Mouse (Mus musculus): ENCODE results near the gene Tnfsfm13. TPM values are rescaled to one million over a fixed set of nuclear protein-coding genes. Genes with fewer than 3 reads are reported as not detected.

The Tnfsfm13 gene
- polyA plus RNA-seq, 1 experiment, result 11.0 TPM

- H3K36me3 ChIP-seq (ENCODE audit: control insufficient read depth, insufficient read depth, low read length), result no peaks in the 10 kb centered on the region
- peaks cover 26% of the 10 kb centered on the region; the same call in 1 of the 2 replicates for H3K4me1 ChIP-seq (ENCODE audit: control insufficient read depth, insufficient read depth, low read length)
- no peak overlapping the region for H3K27ac ChIP-seq (ENCODE audit: insufficient read depth, low read depth, low read length)
- 84% methylated on average over 3 of the region's 3 CpGs for WGBS
- TF ChIP-seq CTCF (conservative IDR thresholded peaks at IDR 0.05; ENCODE audit: insufficient read depth, insufficient read length, low read depth, low read length) (no peak), POLR2A (IDR thresholded peaks at IDR 0.05; ENCODE audit: low read depth, low read length) (no peak)
- no peak overlapping the region for H3K4me3 ChIP-seq (ENCODE audit: insufficient read depth, low read depth, low read length)
- no peaks in the 10 kb centered on the region for H3K27me3 ChIP-seq (replicated peaks; ENCODE audit: control insufficient read depth, insufficient read depth, low read length)
- DNase-seq, result no peak
Measured at GRCm38 (mm10) chr11:69710470-69710869, 14.6 kb upstream of the Tnfsfm13 start.

GRCm38 (mm10) chr11:69709554-69710446 lies 13.9 kb upstream of the Tnfsfm13 start:
- 70% methylated on average over 11 of the region's 11 CpGs for WGBS
- H3K4me3 ChIP-seq (ENCODE audit: insufficient read depth, low read depth, low read length), result no peak overlapping the region
- TF ChIP-seq POLR2A (IDR thresholded peaks at IDR 0.05; ENCODE audit: low read depth, low read length) (no peak), CTCF (conservative IDR thresholded peaks at IDR 0.05; ENCODE audit: insufficient read depth, insufficient read length, low read depth, low read length) (no peak)
- peaks cover 20% of the 10 kb centered on the region; the same call in 1 of the 2 replicates for H3K4me1 ChIP-seq (ENCODE audit: control insufficient read depth, insufficient read depth, low read length)
- no peaks in the 10 kb centered on the region for H3K36me3 ChIP-seq (ENCODE audit: control insufficient read depth, insufficient read depth, low read length)
- H3K27me3 ChIP-seq (replicated peaks; ENCODE audit: control insufficient read depth, insufficient read depth, low read length), result no peaks in the 10 kb centered on the region
- H3K27ac ChIP-seq (ENCODE audit: insufficient read depth, low read depth, low read length), result no peak overlapping the region
- DNase-seq, result no peak

- Histone ChIP-seq H3K27ac (ENCODE audit: insufficient read depth, low read depth, low read length) (no peak overlapping the region), H3K4me3 (ENCODE audit: insufficient read depth, low read depth, low read length) (no peak overlapping the region), H3K4me1 (ENCODE audit: control insufficient read depth, insufficient read depth, low read length) (peaks cover 17% of the 10 kb centered on the region; the same call in 1 of the 2 replicates), H3K36me3 (ENCODE audit: control insufficient read depth, insufficient read depth, low read length) (no peaks in the 10 kb centered on the region), H3K27me3 (replicated peaks; ENCODE audit: control insufficient read depth, insufficient read depth, low read length) (no peaks in the 10 kb centered on the region)
- no peak for DNase-seq
- TF ChIP-seq CTCF (conservative IDR thresholded peaks at IDR 0.05; ENCODE audit: insufficient read depth, insufficient read length, low read depth, low read length), result no peak
- no peak for TF ChIP-seq POLR2A (IDR thresholded peaks at IDR 0.05; ENCODE audit: low read depth, low read length)
- WGBS, result 82% methylated on average over 3 of the region's 3 CpGs
Measured at GRCm38 (mm10) chr11:69708614-69709265, 12.8 kb upstream of the Tnfsfm13 start.

GRCm38 (mm10) chr11:69707873-69708381 lies 12.0 kb upstream of the Tnfsfm13 start:
- 93% methylated on average over 4 of the region's 4 CpGs for WGBS
- Histone ChIP-seq H3K36me3 (ENCODE audit: control insufficient read depth, insufficient read depth, low read length) (no peaks in the 10 kb centered on the region), H3K4me3 (ENCODE audit: insufficient read depth, low read depth, low read length) (no peak overlapping the region), H3K27me3 (replicated peaks; ENCODE audit: control insufficient read depth, insufficient read depth, low read length) (no peaks in the 10 kb centered on the region), H3K27ac (ENCODE audit: insufficient read depth, low read depth, low read length) (no peak overlapping the region), H3K4me1 (ENCODE audit: control insufficient read depth, insufficient read depth, low read length) (peaks cover 14% of the 10 kb centered on the region; the same call in 1 of the 2 replicates)
- no peak for TF ChIP-seq CTCF (conservative IDR thresholded peaks at IDR 0.05; ENCODE audit: insufficient read depth, insufficient read length, low read depth, low read length)
- no peak for TF ChIP-seq POLR2A (IDR thresholded peaks at IDR 0.05; ENCODE audit: low read depth, low read length)
- DNase-seq, result no peak

GRCm38 (mm10) chr11:69707480-69707847 lies 11.6 kb upstream of the Tnfsfm13 start:
- Histone ChIP-seq H3K27ac (ENCODE audit: insufficient read depth, low read depth, low read length) (no peak overlapping the region), H3K4me1 (ENCODE audit: control insufficient read depth, insufficient read depth, low read length) (peaks cover 14% of the 10 kb centered on the region; the same call in 1 of the 2 replicates), H3K27me3 (replicated peaks; ENCODE audit: control insufficient read depth, insufficient read depth, low read length) (no peaks in the 10 kb centered on the region), H3K36me3 (ENCODE audit: control insufficient read depth, insufficient read depth, low read length) (no peaks in the 10 kb centered on the region), H3K4me3 (ENCODE audit: insufficient read depth, low read depth, low read length) (no peak overlapping the region)
- 92% methylated on average over 4 of the region's 4 CpGs for WGBS
- no peak for DNase-seq
- no peak for TF ChIP-seq POLR2A (IDR thresholded peaks at IDR 0.05; ENCODE audit: low read depth, low read length)
- no peak for TF ChIP-seq CTCF (conservative IDR thresholded peaks at IDR 0.05; ENCODE audit: insufficient read depth, insufficient read length, low read depth, low read length)

- 45% methylated on average over 6 of the region's 6 CpGs for WGBS
- DNase-seq, result peak; percentile 95
- Histone ChIP-seq H3K27ac (ENCODE audit: insufficient read depth, low read depth, low read length) (peak overlapping the region; percentile 72), H3K27me3 (replicated peaks; ENCODE audit: control insufficient read depth, insufficient read depth, low read length) (no peaks in the 10 kb centered on the region), H3K36me3 (ENCODE audit: control insufficient read depth, insufficient read depth, low read length) (no peaks in the 10 kb centered on the region), H3K4me1 (ENCODE audit: control insufficient read depth, insufficient read depth, low read length) (peaks cover 14% of the 10 kb centered on the region; the same call in 1 of the 2 replicates), H3K4me3 (ENCODE audit: insufficient read depth, low read depth, low read length) (no peak overlapping the region)
- no peak for TF ChIP-seq POLR2A (IDR thresholded peaks at IDR 0.05; ENCODE audit: low read depth, low read length)
- no peak for TF ChIP-seq CTCF (conservative IDR thresholded peaks at IDR 0.05; ENCODE audit: insufficient read depth, insufficient read length, low read depth, low read length)
Measured at GRCm38 (mm10) chr11:69706775-69707479, 11.0 kb upstream of the Tnfsfm13 start.

Measured in kidney, adult 2 months (tissue).